Mouse (Mus musculus): ENCODE measurements around the gene Clpx. TPM values are rescaled to one million over a fixed set of nuclear protein-coding genes. Genes with fewer than 3 reads are reported as not detected.

Gene Clpx
- polyA plus RNA-seq, 1 experiment from 2014 or later, result 50.0 TPM

DNA sequence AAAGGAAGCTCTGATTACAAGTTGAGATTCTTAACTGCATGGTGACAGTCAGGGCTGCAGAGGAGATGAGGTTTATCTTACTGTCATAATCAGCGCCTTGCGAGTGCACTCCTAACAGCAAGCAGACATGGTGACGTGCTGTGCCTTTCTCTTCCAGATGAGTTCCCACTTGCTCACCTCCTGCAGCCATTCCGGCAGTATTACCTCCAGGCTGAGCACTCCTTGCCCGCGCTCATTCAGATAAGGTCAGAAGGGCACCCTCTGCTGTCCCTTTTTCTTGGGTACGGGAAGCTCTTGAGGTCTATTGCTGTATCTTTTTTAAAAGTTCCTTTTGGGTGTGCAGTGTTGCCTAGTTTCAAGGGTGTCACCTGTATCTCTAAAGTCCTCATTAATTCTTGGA is 62.5 kb downstream of the Clpx start:
- Histone ChIP-seq H3K4me1 (no peaks in the 10 kb centered on the region), H3K27me3 (no peaks in the 10 kb centered on the region), H3K4me2 (no peak overlapping the region), H3K9me3 (no peaks in the 10 kb centered on the region), H3K9ac (no peak overlapping the region), H3K4me3 (no peak overlapping the region), H3K27ac (no peak overlapping the region), H3K36me3 (peaks cover 55% of the 10 kb centered on the region)
- 88% methylated on average over 7 of the region's 7 CpGs for WGBS
- ATAC-seq (ENCODE audit: borderline replicate concordance, extremely low read depth, low FRiP score, low TSS enrichment), result no peak

DNA sequence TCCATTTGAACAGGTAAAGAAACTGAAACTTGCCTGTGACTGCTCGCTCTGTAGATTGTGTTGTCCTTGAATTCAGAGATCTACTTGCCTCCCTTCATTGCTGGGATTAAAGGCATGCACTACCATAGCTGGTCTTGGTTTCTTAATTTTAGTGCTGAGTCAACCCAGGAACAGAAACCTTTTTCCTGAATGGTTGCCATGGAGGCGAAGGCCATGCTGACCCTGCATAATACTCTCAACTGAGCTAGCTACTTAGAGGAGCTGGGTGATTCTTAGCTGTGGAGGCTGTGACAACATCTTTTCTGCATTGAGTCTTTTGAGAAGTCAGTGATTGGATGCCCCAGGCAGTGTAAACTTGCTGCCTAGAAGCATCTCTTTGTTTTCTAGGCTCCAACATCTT is 62.9 kb downstream of the Clpx start:
- 94% methylated on average over 2 of the region's 2 CpGs for WGBS
- H3K4me3 ChIP-seq, result no peak overlapping the region
- H3K9ac ChIP-seq, result no peak overlapping the region
- no peaks in the 10 kb centered on the region for H3K27me3 ChIP-seq
- no peaks in the 10 kb centered on the region for H3K9me3 ChIP-seq
- no peak overlapping the region for H3K27ac ChIP-seq
- H3K4me1 ChIP-seq, result no peaks in the 10 kb centered on the region
- H3K36me3 ChIP-seq, result peaks cover 55% of the 10 kb centered on the region
- no peak for ATAC-seq (ENCODE audit: borderline replicate concordance, extremely low read depth, low FRiP score, low TSS enrichment)
- H3K4me2 ChIP-seq, result no peak overlapping the region

DNA sequence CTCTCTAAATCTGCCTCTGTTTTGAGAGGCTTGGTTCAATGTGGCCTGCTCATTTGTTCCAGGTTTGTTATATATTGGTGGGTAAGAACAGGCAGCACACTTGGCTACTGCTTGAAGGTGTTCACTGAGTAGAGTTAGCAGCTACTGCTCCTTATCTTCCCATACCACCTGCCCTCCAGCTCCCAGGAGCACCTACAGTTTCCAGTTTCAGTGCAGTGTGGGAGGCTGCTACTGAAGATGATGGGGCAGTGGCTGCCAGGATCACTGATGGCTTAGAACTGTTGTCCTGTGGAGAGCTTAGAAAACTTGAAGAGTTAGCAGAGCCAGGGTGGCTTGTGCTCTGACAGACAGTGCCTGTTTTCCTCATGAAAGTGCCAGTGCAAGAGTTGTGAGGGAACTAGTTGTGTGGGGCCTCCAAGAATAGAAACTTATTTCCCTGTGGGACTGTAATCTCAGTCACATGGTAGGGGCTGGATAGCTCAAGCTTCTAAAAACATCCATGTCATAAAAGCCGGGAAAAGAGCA is 65.0 kb downstream of the Clpx start:
- no peak overlapping the region for H3K9ac ChIP-seq

DNA sequence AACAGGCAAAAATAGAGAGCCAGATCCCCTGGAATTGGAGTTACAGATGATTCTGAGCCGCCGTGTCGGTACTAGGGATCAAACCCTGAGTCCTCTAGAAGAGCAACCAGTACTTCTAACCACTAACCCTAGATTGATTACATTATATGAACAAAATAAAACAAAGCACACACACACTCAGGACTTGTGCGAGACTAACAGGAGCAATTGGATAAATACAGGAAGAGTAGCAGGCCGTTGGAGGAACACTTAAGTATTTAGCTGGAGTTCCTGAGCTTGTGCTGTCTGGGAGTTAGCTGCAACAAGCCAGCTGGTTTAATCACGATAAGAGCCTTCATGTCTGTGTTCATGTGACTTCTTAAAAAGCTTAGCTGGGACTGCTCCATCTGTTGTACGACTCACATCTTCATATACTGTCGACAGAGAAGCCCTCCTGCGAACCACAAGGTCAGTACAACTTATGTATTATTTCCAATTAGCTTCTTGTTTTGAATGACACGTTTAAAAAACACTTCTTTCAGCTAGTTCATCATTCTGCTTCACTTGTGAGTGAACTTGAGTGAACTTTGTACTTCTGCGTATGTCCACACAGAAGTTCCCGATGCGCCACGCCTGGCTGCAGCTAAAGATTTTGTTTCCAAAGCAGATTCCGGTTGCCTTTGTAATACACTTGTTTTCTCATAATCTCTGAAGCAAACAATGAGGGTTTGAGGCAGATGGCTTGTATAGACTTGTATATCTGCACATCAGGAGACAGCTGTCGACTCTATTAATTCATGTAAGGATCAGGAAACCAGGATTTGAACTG is 66.8 kb downstream of the Clpx start, which contains the start of gene Ubap1l:
Gene Ubap1l (plus strand): TSS at position 401 of the 808 bp plus-strand sequence.
- Histone ChIP-seq H3K4me2 (no peak within 1 kb of the TSS), H3K36me3 (peaks cover 49% of the 10 kb centered on the region), H3K4me1 (no peaks in the 10 kb centered on the region), H3K27me3 (no peaks in the 10 kb centered on the region), H3K27ac (no peak within 1 kb of the TSS), H3K4me3 (no peak within 1 kb of the TSS), H3K9me3 (no peaks in the 10 kb centered on the region), H3K9ac (no peak within 1 kb of the TSS)
- 68% methylated on average over 16 of the region's 16 CpGs for WGBS
- ATAC-seq (ENCODE audit: borderline replicate concordance, extremely low read depth, low FRiP score, low TSS enrichment), result no peak

More for the DNA sequence above, 65.0 kb downstream of the Clpx start:
- H3K9me3 ChIP-seq, result no peaks in the 10 kb centered on the region
- no peak overlapping the region for H3K27ac ChIP-seq
- H3K4me1 ChIP-seq, result no peaks in the 10 kb centered on the region
- no peaks in the 10 kb centered on the region for H3K27me3 ChIP-seq
- ATAC-seq (ENCODE audit: borderline replicate concordance, extremely low read depth, low FRiP score, low TSS enrichment), result no peak
- H3K4me3 ChIP-seq, result no peak overlapping the region
- H3K36me3 ChIP-seq, result peaks cover 58% of the 10 kb centered on the region
- WGBS, result 67% methylated on average over 1 of the region's 1 CpGs
- no peak overlapping the region for H3K4me2 ChIP-seq

DNA sequence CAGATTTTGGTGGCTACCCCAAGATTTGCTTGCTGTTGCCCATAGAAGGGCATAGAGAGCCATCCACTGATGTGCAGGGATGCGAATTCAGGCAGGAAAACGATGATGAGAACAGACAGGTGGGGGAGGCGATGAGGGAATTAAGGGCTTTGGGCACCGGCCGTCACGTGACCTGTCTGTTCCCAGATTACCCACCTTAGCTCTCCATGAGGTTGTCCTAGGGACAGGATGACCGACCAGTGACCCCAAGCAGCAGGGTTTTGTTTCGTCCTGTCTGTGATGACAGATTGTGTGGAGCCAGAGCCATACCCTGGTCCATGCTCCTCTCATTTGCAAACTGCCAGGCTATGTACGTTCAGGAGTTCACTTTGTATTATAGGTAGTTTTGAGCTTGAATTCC is 69.6 kb downstream of the Clpx start:
- no peak for ATAC-seq (ENCODE audit: borderline replicate concordance, extremely low read depth, low FRiP score, low TSS enrichment)
- WGBS, result 23% methylated on average over 9 of the region's 9 CpGs
- Histone ChIP-seq H3K36me3 (peaks cover 26% of the 10 kb centered on the region), H3K4me2 (no peak overlapping the region), H3K27me3 (no peaks in the 10 kb centered on the region), H3K4me1 (no peaks in the 10 kb centered on the region), H3K9me3 (no peaks in the 10 kb centered on the region), H3K4me3 (no peak overlapping the region), H3K27ac (no peak overlapping the region), H3K9ac (no peak overlapping the region)

DNA sequence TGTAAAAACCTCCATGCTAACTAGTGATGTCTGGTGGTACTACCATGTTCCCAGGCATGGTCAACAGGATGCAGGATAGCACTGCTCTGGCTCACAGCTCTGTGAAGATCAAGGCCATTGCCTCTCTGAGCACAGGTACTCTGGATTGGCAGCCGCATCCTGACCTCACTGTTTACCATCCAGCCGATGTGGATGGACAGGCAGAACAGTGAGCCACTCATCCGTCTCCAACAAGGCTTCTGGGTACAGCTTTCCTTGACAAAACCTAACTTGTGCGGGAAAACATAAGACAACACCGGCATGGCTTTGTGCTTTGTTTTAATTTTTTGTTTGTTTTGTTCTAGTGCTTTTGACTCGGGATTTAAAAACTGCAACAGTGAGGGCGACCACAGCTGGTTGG is 71.7 kb downstream of the Clpx start:
- H3K4me1 ChIP-seq, result no peaks in the 10 kb centered on the region
- H3K9ac ChIP-seq, result no peak overlapping the region
- no peak for ATAC-seq (ENCODE audit: borderline replicate concordance, extremely low read depth, low FRiP score, low TSS enrichment)
- H3K9me3 ChIP-seq, result no peaks in the 10 kb centered on the region
- H3K36me3 ChIP-seq, result peaks cover 9% of the 10 kb centered on the region; the same call in 1 of the 2 replicates
- no peak overlapping the region for H3K4me2 ChIP-seq
- no peaks in the 10 kb centered on the region for H3K27me3 ChIP-seq
- WGBS, result 80% methylated on average over 7 of the region's 7 CpGs
- H3K4me3 ChIP-seq, result no peak overlapping the region
- no peak overlapping the region for H3K27ac ChIP-seq

DNA sequence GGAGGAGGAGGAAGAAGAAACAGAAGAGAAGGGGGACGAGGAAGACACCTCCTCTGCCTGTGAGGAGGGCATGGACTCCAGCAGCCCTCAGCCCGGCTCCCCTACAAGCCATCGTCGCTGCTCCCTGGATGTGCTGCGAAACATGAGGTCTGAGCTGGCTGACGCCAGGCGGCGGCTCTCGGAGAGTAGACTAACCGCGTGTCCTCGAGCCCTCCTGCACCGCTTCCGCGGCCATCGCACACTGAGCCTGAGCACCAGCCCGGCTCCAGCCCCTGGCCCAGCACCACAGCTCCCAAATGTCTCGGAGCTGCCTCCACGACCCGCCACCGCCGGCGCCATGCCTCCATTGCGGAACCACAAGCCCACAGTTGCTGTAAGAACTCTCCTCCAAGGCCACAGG is 77.7 kb downstream of the Clpx start:
- Histone ChIP-seq H3K9me3 (no peaks in the 10 kb centered on the region), H3K9ac (no peak overlapping the region), H3K27me3 (no peaks in the 10 kb centered on the region), H3K27ac (no peak overlapping the region), H3K4me3 (no peak overlapping the region), H3K4me2 (no peak overlapping the region), H3K36me3 (no peaks in the 10 kb centered on the region), H3K4me1 (0 out of 2 replicates have a peak, but pooled peaks cover 11% of the 10 kb centered on the region)
- 78% methylated on average over 24 of the region's 24 CpGs for WGBS
- no peak for ATAC-seq (ENCODE audit: borderline replicate concordance, extremely low read depth, low FRiP score, low TSS enrichment)

DNA sequence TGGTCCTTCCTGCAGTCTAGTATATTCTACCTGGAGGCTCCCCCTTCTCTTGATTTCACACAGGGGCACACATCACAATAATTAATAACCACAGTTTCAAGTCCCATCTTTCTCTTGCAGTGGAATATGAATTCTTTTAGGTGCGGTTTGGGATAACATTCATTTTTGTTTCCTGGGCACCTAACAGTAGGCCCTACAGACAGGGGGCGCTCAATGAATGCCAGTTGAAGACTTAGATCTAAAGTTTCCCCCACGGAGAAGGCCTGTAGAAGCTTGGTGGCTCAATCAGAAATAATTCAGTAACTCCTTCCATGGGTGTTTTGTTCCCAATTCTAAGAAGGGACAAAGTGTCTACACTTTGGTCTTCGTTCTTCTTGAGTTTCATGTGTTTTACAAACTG is 78.4 kb downstream of the Clpx start:
- Histone ChIP-seq H3K27me3 (no peaks in the 10 kb centered on the region), H3K4me3 (no peak overlapping the region), H3K27ac (no peak overlapping the region), H3K9me3 (no peaks in the 10 kb centered on the region), H3K4me2 (no peak overlapping the region), H3K9ac (no peak overlapping the region), H3K4me1 (0 out of 2 replicates have a peak, but pooled peaks cover 11% of the 10 kb centered on the region), H3K36me3 (no peaks in the 10 kb centered on the region)
- WGBS, result 58% methylated on average over 4 of the region's 4 CpGs
- no peak for ATAC-seq (ENCODE audit: borderline replicate concordance, extremely low read depth, low FRiP score, low TSS enrichment)

DNA sequence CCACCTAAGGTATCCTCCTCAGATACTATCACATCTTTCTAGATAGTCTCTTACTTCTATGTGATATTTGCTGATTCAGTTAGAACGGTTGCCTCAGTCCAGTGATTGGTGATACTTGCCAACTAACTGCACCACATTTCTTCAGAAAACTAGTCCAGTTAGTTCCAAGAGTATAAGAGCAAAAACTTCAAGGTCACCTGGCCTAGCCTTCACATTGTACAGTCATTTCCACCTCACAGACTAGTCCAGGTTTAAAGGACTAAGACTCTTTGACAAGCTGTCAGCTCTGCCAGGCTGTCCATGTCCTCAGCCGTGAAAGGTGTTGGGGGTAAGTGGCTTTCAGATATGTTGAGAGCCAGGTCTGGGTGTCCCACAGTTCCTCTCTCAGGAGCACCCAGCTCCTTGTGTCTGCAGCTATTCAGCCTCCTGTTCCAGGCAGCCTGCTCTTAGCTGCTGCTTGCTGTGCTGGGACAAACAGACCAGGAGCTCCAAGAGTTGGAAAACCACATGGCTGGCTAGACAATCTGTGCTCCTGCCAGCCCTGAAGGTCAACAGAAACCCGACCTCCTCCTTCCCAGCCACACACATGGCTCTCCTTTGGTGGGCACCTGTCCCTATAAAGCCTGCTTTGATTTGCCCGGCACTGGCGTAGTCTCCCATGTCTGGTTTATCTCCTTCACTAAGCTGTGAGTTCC is 80.6 kb downstream of the Clpx start:
- H3K27me3 ChIP-seq, result no peaks in the 10 kb centered on the region
- H3K36me3 ChIP-seq, result no peaks in the 10 kb centered on the region
- no peak overlapping the region for H3K9ac ChIP-seq
- 74% methylated on average over 5 of the region's 5 CpGs for WGBS
- H3K4me3 ChIP-seq, result no peak overlapping the region
- H3K9me3 ChIP-seq, result no peaks in the 10 kb centered on the region
- 0 out of 2 replicates have a peak, but pooled peaks cover 11% of the 10 kb centered on the region for H3K4me1 ChIP-seq
- no peak for ATAC-seq (ENCODE audit: borderline replicate concordance, extremely low read depth, low FRiP score, low TSS enrichment)
- H3K27ac ChIP-seq, result peak overlapping the region; percentile 80
- H3K4me2 ChIP-seq, result no peak overlapping the region

DNA sequence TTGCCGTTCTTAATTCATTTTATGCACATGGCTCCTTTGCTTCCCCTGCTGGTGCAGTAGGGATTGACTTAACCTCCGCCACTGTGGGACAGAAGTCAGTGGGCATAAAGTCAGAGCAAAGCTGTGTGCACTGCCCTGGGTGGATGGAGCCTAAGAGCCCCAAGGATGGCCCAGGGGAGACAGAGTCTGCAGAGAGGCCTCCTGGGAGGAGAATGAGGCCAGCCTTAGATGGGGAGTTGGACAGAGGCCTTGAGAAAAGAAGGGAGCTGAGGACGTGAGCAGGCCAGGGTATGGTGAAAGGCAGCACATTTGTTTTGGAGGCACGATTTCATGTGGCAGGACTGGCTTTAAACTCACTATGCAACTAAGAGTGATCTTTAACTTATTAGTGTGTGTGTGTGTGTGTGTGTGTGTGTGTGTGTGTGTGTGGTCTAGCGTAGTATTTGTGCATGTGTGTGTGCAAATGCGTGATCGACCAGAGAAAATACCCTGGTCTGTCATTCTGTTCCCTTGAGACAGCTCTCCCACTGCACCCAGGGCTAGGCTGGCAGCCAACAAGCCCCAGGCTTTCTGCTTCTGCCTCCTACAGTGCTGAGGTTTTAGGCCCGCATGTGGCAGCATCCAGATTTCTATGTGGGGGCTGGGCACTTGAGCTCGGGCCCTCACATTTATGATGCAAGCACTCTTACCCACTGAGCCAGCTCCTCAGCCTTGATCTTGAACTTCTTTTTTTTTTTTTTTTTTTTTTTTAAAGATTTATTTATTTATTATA is 81.3 kb downstream of the Clpx start:
- peak overlapping the region; percentile 80 for H3K27ac ChIP-seq
- 56% methylated on average over 9 of the region's 9 CpGs for WGBS
- peaks cover 13% of the 10 kb centered on the region for H3K4me1 ChIP-seq
- no peak overlapping the region for H3K4me2 ChIP-seq
- no peak overlapping the region for H3K4me3 ChIP-seq
- H3K36me3 ChIP-seq, result no peaks in the 10 kb centered on the region
- H3K9ac ChIP-seq, result no peak overlapping the region
- H3K9me3 ChIP-seq, result no peaks in the 10 kb centered on the region
- peak; percentile 76 for ATAC-seq (ENCODE audit: borderline replicate concordance, extremely low read depth, low FRiP score, low TSS enrichment)
- no peaks in the 10 kb centered on the region for H3K27me3 ChIP-seq

All from lung, embryonic 15.5 days (tissue).